Mouse (Mus musculus): ENCODE data around the gene Cldn3. TPM values are rescaled to one million over a fixed set of nuclear protein-coding genes. Genes with fewer than 3 reads are reported as not detected.

Cldn3 gene
- total and polyA plus RNA-seq, 2 experiments from 2014 or later = 2.2 to 3.0 TPM

DNA sequence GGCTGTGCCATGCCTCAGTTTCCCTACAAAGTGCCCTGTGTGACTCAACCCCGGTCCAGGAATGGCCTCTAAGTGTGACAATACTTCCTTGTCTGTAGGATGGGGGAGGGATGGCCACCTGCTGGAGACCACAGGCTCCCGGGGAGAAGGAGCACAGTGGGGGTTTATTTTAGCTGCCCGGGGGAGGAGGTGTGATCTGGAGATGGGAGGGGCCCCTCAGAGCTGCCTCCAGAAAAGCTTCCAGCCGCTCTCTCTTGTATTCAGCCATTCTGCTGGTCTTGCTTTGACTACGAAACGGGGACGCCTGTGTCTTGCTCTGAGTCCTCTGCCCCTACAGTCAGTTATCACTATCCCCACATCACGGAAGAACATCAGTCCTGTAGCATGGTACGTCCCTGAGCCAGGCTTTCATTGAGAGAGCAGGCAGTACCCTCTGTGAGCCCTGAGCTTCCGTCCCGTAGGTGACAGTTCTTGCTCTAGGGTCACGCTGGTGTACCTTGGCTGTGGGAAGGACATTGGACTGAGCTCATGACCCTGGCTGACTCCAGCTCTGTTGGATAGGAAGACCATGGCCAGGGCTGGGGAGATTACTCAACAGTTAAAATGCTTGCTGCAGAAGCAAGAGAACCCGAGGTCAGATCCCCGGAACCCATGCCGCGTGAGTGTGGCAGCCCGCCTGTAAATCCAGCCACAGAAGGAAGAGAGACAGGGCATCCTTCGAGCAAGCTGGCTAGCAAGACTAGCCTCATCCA is 49.8 kb downstream of the Cldn3 start:
- ATAC-seq (ENCODE audit: low FRiP score) (no peak), DNase-seq (ENCODE audit: low spot score) (no peak)
- H3K36me3 ChIP-seq (ENCODE audit: insufficient read depth, low read length) = peaks cover 18% of the 10 kb centered on the region
- no peaks in the 10 kb centered on the region for H3K4me1 ChIP-seq (ENCODE audit: insufficient read depth, low read length)
- TF ChIP-seq CTCF (IDR thresholded peaks at IDR 0.05) = no peak
- no peak overlapping the region for H3K27ac ChIP-seq (ENCODE audit: low read depth, low read length)
- no peaks in the 10 kb centered on the region for H3K27me3 ChIP-seq (ENCODE audit: insufficient read depth, low read length)
- WGBS = 63% methylated on average over 18 of the region's 18 CpGs
- H3K4me3 ChIP-seq (ENCODE audit: low read depth, low read length) = no peak overlapping the region
- no peaks in the 10 kb centered on the region for H3K9me3 ChIP-seq (ENCODE audit: low read length)
- no peak overlapping the region for H3K9ac ChIP-seq (replicated peaks; ENCODE audit: low read length, poor library complexity, severe bottlenecking)
- H3K4me2 ChIP-seq (ENCODE audit: low read depth, low read length, poor library complexity, severe bottlenecking) = no peak overlapping the region

Other genes with a start within 250 kb of the Cldn3 start
- 27.7 and 35.8 TPM in 2 replicates for gene Eln, start 238.9 kb upstream of the Cldn3 start, total RNA-seq (2014; rRNA removed)
- gene Eln, start 238.9 kb upstream of the Cldn3 start, polyA plus RNA-seq (2015; fragmentation: Nextera tagmentation; extraction: Ambion mirVana) = 35.0 and 36.2 TPM in 2 replicates
- not detected in 2 replicates for gene Tmem270, start 79.5 kb upstream of the Cldn3 start, total RNA-seq (2014; rRNA removed)
- gene Tmem270, start 79.5 kb upstream of the Cldn3 start, polyA plus RNA-seq (2015; fragmentation: Nextera tagmentation; extraction: Ambion mirVana) = 0.19 TPM in 1 of 2 replicates, not detected in the other
- gene Cldn13, start 70.7 kb upstream of the Cldn3 start, total RNA-seq (2014; rRNA removed) = not detected in 2 replicates
- not detected in 2 replicates for gene Cldn13, start 70.7 kb upstream of the Cldn3 start, polyA plus RNA-seq (2015; fragmentation: Nextera tagmentation; extraction: Ambion mirVana)
- gene Mettl27, start 53.8 kb upstream of the Cldn3 start, total RNA-seq (2014; rRNA removed) = 4.7 and 5.0 TPM in 2 replicates
- gene Mettl27, start 53.8 kb upstream of the Cldn3 start, polyA plus RNA-seq (2015; fragmentation: Nextera tagmentation; extraction: Ambion mirVana) = 7.2 and 7.5 TPM in 2 replicates
- gene Cldn4, start 39.3 kb upstream of the Cldn3 start, total RNA-seq (2014; rRNA removed) = 0.77 TPM in 1 of 2 replicates, not detected in the other
- not detected in 2 replicates for gene Cldn4, start 39.3 kb upstream of the Cldn3 start, polyA plus RNA-seq (2015; fragmentation: Nextera tagmentation; extraction: Ambion mirVana)
- gene Abhd11, start 22.9 kb downstream of the Cldn3 start, total RNA-seq (2014; rRNA removed) = 56.8 and 64.4 TPM in 2 replicates
- gene Abhd11, start 22.9 kb downstream of the Cldn3 start, polyA plus RNA-seq (2015; fragmentation: Nextera tagmentation; extraction: Ambion mirVana) = 85.3 and 85.6 TPM in 2 replicates
- 165 and 175 TPM in 2 replicates for gene Stx1a, start 37.3 kb downstream of the Cldn3 start, total RNA-seq (2014; rRNA removed)
- gene Stx1a, start 37.3 kb downstream of the Cldn3 start, polyA plus RNA-seq (2015; fragmentation: Nextera tagmentation; extraction: Ambion mirVana) = 190 and 202 TPM in 2 replicates
- 13.5 and 21.4 TPM in 2 replicates for gene Dnajc30, start 78.0 kb downstream of the Cldn3 start, total RNA-seq (2014; rRNA removed)
- gene Dnajc30, start 78.0 kb downstream of the Cldn3 start, polyA plus RNA-seq (2015; fragmentation: Nextera tagmentation; extraction: Ambion mirVana) = 52.5 and 52.8 TPM in 2 replicates
- gene Bud23, start 78.7 kb downstream of the Cldn3 start, total RNA-seq (2014; rRNA removed) = 48.3 and 49.9 TPM in 2 replicates
- gene Bud23, start 78.7 kb downstream of the Cldn3 start, polyA plus RNA-seq (2015; fragmentation: Nextera tagmentation; extraction: Ambion mirVana) = 63.6 and 65.5 TPM in 2 replicates
- 95.4 and 107 TPM in 2 replicates for gene Vps37d, start 92.1 kb downstream of the Cldn3 start, total RNA-seq (2014; rRNA removed)
- gene Vps37d, start 92.1 kb downstream of the Cldn3 start, polyA plus RNA-seq (2015; fragmentation: Nextera tagmentation; extraction: Ambion mirVana) = 31.2 and 32.0 TPM in 2 replicates
- gene Mlxipl, start 103.7 kb downstream of the Cldn3 start, total RNA-seq (2014; rRNA removed) = 0.38 and 1.2 TPM in 2 replicates
- 0.79 and 1.2 TPM in 2 replicates for gene Mlxipl, start 103.7 kb downstream of the Cldn3 start, polyA plus RNA-seq (2015; fragmentation: Nextera tagmentation; extraction: Ambion mirVana)
- 28.6 and 62.9 TPM in 2 replicates for gene Tbl2, start 163.4 kb downstream of the Cldn3 start, total RNA-seq (2014; rRNA removed)
- 8.9 and 10.0 TPM in 2 replicates for gene Tbl2, start 163.4 kb downstream of the Cldn3 start, polyA plus RNA-seq (2015; fragmentation: Nextera tagmentation; extraction: Ambion mirVana)
- gene Bcl7b, start 182.1 kb downstream of the Cldn3 start, total RNA-seq (2014; rRNA removed) = 20.0 and 33.2 TPM in 2 replicates
- 39.2 and 39.7 TPM in 2 replicates for gene Bcl7b, start 182.1 kb downstream of the Cldn3 start, polyA plus RNA-seq (2015; fragmentation: Nextera tagmentation; extraction: Ambion mirVana)
- 33.4 and 41.3 TPM in 2 replicates for gene Baz1b, start 201.1 kb downstream of the Cldn3 start, total RNA-seq (2014; rRNA removed)
- 10.9 and 12.5 TPM in 2 replicates for gene Baz1b, start 201.1 kb downstream of the Cldn3 start, polyA plus RNA-seq (2015; fragmentation: Nextera tagmentation; extraction: Ambion mirVana)